Mouse (Mus musculus) ovary, postnatal 36 days (tissue): ENCODE data around the gene Tns3.

Experiments used
- DNase-seq: peaks from one replicate; pipeline ENCODE4 v3.0.0; 2022; ENCODE audit warnings: low spot score, mixed read lengths

The Tns3 gene

DNA sequence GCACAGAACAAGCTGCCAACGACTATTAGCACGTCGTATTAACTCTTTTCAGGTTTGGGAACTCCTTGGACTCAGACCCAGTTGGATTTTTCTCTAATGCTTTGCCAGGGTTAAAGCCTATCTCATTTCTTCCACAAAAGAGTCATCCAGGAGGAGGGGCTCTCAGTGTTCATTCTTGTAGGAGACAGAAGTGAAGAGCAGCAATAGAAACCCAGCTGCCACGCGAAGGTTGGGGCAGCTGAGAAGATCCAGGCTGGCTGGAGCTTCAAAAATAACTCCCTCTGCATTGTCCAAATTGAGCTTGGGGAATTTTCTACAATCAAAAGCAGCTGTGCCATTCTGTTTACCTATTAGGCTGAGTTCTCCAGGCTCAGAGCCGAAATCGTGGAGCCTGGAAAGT, 16.3 kb upstream of the Tns3 start:
- no peak for DNase-seq

DNA sequence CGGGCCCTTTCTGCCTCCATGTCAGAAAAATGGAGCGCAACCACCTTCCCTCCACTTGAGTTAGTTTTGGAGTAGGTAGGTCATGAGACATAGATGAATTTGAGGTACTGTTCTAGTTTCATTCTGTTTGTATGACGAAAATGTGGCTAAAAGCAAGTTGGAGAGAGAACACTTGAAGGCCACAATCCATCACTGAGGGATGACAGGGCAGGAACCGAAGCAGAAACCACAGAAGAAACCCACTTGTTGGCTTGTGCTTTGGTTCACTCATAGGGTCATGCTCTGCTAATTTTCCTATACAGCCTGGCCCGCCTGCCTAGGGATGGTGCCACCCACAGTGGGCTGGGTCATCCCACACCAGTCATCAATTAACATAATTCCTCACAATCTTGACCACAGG, 14.9 kb upstream of the Tns3 start:
- DNase-seq, result no peak

DNA sequence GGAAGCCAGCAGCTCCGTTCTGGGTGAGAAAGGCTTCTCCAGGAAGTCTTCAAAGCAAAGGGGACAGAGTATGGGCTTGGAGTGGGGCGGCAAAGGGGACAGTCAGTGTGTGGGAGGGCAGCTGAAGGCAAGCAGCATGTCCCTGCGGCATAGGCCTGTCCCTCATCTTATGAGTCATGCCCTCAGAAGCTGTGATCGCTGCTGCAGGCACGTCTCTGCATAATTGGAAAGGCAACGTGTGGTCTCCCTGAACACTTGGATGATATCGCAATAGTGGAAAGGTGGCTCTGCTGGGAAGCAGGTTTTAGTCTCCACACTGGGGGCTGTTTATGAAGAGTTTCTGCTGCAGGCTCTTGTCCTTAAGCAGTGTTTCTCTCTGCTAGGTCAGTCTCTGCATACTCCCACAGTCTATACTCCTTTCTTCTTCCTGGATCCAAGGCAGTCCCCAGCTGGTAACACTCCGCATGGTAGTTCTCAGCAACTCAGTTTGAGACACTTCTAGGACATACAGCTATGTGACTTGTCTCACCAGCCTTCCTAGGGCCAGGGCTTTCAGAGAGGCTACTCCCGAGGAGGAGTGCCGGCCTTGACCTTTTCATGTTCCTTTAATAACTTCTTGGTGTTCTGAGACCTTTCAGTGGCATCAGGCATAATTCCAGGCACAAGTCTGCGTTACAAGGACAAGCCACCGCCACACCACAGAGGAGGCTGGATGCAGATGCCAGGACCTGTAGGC, 14.1 kb upstream of the Tns3 start:
- no peak for DNase-seq

DNA sequence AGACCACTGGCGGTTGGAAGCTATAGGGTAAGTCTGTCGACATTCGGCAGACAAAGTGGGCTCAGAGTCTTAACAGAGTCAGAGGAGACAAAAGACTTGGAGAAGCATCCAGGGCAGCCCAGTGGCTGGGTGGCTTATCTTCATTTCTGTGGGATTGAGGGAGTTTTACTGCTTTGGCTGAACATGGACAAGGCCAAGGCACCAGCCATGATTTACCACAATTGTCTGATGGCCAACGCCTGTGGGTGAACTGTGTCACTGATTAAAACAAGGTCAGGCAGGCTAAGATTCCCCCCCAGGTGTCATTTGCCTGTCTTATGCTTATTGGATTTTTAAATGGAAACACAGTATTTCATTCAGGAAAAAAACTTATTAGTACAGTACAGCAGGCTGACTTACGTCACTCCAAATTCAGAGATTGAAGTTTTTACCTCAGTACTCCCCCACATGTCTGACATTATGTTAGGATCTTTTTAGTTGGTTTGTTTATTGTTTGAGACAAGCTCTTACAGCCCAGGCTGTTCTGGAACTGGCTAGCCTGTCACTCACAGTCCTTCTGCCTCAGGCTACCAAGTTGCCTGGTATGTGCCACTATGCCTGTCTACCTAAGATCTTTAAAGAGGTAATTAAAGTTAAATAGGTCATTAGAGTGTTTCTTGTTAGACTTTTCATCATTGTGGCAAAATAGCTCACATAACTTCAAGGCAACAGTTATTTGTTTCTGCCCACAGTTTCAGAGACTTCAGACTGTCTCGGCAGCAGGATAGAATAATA, 11.6 kb upstream of the Tns3 start:
- DNase-seq, result no peak

DNA sequence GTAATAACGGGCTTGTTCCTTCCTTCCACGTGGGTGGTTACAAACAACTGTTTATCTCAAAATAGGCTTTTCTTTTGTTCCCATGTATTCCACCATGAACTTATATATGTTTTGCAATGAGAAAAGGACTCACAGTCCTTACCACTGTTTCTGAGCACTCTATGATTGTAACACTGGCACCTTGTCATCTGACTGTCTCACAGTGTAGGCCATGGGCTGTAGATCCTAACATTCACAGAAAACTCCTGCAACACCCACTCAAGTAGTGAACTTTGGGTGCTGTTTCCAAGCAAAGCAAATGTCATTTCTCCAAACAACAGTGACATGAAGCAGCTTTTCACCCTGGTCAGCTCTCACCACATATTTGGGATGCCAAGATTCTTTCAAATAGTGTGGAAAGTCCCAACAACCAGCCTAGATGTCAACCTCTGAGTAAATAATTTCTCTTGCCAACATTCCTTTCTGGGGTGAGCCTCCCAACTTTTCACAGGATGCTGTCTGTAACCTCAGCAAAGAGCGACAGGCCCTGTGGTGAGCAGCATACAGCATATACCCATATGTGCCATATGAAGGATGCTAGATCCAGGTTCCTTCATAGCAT, 10.3 kb upstream of the Tns3 start:
- DNase-seq, result no peak

DNA sequence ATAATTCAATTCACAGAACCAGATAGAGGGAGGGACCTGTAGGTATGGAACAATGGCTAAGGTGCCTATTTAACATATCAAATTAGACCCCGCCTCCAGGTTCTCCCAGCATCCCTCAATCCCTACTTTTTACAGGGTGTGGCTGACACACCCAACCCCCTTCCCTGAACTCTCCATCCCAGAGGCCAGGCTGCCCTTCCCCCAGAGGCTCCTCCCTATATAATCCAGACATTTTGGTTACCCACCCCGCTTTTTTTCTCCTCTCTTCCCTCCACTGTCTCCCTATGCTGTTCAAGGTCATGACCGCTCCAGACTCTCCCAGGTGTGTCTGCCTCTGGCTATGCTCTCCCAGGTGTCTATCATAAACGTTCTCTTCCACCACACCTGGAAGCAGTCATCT, 7.4 kb upstream of the Tns3 start:
- DNase-seq, result no peak

DNA sequence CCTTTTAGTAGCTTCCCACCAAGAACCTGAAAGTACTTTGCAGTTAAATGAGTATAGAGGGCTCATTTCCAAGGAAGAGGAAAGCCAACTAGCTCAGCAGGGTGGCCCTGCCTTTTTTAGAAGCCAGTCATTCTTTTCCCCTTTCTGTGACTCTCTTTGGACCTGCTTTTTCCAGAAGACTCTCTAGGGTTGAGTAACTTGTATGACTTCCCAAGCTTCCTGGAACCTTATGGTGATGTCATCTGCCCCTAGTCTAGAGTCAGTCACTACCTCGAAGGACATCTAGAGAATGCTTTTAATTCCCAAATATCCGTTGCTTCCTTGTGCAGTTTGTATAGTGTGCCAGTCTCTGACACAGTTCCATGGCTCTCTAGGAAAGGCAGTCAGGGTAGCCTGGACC, 4.8 kb upstream of the Tns3 start:
- DNase-seq, result no peak

DNA sequence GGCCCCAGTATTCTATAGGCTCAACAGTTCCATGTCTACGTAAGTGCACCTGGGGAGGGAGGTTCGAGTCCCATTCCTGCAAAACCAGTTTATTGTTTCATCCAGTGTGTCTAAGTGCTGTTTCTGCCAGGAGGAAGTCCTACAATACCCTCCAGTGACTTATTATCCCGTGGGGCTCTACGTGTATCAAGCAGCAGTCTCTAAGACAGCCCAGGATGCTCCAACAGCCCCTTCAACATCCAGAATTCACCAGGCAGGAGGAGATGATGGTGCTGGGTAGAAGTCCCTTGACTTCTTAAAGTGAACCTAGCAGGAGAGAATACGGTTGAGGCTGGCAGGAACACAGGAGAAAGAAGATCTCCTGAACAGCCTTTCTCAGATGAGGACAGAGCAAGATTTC, 462 bp upstream of the Tns3 start:
- DNase-seq, result no peak

DNA sequence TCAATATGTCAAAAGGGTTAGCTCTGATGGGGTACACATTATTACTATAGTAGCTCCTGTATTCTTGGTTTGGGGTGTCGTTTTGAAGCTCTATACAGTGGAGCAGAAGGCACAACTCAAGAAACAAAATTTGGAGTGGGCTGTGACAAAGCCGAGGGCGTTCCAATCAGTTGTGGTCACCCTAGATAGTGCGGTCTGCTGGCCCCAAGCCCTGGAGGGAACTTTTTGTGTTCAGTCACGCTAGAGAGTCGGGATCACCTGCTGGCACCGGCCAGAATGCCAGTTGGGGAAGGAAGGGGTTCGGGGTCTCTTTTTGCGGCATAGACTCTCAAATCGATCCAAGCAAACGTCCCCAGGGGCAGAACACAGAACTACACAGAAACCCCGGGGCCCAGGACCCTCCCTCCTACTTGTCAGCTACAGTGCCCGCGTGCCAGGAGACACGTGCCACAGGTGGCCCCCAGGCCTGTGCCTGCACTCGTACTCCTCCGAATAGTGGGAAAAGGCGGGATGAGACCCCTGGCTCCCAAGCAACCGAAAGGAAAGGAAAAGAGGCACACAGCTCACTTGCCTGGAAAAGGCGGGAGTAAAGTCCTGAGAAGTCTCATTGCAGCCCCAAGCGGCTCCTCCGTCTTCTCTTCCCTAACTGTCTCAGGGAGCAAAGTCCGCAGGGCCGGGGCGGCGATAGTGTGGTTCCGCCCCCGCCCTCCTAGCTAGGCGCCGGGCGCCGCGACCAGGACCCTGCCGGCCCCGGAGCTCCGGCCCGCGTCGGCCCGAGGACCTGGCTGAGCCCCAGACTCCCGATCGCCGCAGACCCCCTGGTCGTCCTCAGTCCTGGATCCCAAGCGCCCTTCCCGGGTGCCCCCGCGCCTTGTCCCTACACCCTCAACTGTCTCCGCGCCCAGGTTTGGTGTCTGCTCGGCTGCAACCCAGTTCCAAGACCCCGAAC, 617 bp downstream of the Tns3 start:
- DNase-seq, result peak; percentile 77

DNA sequence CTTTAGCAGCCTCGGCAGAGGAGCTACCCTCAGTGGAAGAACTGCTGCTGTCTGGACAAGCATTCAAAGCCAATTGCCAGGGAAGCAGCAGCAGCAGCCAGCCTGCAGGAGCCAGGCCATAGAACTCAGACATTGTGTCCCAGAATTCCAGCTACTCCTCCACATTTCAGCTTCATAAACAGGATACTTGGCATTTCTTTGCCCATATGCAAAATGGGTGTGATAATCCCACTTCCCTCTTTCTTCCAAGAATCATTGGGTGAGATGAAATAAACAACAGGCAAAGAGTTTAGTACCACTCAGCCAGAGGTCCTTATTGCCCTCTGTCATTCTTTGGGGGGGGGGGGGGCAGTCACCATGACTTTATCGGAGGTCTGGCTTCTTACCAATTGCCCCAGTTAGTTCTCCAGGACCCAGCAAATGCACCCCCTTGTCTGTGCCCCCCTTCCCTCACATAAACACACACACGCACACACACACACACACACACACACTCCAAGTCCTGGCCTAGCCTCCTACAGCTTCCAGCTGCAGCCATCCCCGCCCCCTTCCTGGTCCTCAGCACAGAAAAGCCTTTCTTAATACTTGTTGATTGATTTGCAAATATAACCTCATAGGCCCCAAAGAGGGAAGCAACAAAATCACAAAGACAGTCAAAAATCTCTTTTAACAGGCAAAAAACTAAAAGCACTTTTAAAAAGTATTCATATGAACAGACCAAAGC, 1.5 kb downstream of the Tns3 start:
- DNase-seq, result no peak

DNA sequence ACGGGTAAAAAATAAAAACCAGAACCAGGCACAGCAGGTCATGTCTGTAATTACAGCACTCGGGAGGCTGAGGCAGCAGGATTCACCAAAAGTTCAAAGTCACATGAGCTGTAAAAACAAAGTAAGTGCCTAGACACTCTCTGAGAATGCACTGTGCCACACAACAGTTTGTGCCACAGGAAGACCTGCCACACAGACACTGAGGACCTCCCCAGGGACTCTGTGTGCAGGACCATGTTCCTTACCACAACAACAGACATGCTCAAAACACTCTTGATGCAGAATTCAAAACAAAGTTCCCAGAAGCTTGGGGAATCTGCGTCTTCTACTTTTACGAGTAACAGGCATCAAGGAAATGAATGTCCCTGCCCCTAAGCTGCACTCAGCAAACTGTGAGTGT, 3.4 kb downstream of the Tns3 start:
- no peak for DNase-seq

DNA sequence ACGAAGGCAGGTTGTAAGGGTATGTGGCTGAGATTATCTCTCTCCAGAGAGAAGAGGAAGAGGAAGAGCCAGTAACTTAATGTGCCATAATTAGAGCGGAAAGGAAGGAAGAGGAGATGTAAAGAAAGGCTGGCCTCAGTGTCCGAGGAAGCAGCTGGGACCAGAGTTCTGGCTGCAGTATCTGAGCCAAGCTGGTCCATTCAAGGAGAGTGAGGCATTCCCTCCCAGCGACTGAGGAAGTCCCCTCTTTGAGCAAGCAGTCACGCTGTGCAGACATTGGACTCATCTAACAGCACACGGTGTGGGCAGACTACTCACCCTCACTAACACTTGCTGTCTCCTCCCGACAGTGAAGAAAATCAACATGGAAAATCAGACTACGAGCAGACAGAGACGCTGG, 4.5 kb downstream of the Tns3 start:
- no peak for DNase-seq

DNA sequence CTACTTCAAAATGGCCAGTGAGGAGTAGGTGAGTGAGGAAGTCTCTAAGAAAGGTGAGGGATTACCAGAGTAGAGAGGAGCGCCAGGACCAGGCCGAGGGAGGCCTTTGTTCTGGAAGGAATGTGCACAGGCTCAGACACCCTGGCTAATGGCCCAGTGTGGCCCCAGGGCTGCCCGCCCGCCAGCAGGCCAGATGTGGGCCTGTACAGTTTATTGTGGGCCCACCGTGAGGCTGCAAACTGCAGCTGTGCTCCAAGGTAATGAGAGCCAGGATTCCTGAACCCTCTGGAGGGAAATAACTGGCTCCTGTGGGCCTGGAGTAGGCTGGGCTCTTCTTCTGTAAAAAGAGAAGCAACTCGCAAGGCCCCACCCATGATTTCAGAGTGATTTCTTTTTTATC, 5.3 kb downstream of the Tns3 start:
- DNase-seq, result no peak

DNA sequence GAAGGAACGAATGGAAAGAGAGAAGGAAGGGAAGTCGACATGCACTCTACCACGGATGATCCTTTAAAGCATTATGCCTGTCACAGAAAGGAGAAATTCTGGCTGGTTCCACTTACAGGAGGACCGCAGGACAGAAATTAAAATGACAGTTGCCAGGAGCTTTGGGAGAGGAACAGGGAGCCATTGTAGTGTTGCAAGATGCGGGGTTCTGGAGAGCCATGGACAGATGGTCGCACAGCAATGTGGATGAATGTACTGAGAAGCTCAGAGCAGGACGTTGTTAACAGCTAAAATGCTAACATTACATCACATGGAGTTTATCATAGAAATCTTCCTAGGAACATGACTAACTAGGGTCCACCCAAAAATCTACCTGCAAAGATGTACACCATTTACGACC, 6.8 kb downstream of the Tns3 start:
- no peak for DNase-seq

DNA sequence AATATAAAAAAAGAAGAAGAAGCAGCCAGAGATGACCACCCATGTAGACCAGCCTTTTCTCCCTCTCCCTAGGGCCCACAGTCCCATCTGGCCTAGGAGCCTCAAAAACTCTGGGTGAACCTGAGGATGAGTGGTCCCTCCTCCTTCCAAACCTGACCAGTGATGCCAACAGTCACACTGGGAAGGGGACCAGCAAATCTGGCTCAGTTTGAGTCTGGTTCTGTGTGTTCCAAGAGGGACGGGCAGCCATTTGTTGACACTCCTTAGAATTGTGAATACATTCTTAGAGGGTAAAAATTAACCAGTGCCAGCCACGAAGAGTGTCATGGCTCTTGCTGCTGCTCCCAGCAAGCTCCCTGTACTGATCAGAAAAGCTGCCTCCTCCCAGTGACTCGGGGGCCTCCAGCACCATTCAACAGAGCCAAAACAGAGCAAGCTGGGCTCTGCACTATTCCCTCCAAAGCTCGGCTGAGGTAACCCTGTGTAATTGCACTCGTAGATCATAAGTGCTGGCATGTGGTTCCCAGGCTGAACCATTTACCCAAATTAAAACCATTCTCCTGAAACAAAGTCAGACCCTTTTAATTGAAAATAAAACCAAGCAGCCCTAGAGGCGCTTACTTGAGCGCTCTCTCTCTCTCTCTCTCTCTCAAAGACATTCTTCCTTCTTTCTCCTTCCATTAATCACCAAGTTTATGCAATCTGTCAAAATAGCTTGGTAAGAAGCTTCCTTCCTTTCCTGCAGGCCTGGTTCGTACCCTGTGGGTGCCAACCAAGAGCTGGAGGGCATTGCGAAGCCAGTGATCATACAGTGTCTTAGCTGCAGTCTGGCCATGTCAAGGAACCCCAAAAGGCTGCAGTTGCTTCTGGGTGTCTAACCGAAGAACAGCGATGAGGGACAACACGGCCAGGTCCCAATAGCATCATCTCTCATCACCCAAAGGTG, 7.6 kb downstream of the Tns3 start:
- DNase-seq, result no peak

DNA sequence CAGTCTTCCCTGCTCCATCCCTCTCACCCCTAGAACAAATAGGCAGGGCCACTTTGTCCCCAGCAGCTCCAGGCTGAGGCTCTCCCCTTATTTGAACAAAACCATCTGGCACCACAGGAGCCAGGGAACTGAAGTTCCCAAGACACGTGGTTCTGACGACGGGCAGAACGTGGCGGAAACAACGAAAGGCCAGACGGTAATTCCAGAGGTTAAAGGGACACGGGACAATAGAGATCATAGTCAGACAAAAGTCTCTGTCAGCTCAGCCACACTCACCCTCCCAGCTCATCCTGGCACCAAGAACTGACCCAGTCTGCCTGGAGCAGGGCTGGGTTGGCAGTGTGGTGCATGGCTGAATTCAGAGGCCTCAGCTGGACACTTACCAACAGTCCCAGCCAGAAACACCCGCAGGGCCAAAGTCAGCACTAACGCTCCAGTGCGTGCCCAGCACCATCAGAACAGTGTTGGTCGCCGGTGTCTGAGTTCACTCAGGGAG, 10.5 kb downstream of the Tns3 start:
- DNase-seq, result no peak

DNA sequence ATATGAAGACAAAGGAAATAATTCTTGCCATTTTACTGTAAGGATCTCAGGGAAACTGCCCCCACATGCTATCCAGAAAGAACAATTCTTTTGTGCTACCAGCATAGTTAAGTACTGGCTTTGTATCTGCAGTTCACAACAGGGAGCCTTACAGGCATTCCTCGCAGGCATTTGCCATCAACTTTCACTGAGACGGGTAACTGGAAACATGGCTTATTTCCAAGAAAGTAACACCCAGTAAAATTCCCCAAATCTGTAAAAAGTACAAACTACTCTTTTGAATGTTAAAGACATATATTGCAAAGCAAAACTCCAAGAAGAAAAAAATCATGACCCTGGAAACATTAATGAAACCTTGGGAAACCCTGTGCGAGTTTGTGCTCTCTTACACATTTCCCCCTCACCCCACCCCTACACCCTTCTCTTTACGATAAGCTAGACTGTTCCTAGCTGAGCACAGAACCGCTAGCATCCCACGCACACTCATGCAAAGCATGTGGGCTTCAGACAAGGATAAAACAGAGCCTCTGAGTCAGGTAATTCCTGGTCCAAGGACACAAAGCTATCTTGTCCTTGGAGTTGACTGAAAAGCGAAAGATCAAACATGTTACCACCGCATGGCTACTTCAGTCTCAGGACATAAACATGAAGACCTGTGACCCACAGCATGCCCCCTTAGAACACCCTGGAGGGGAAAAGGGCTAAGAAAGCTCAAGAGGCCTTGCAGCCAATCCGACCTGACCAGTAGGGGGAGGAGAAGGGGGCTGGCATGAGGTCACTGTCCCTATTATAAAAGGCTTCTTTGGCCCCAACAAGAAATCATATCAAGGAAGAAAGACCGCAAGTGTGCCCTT, 11.3 kb downstream of the Tns3 start:
- DNase-seq, result no peak

DNA sequence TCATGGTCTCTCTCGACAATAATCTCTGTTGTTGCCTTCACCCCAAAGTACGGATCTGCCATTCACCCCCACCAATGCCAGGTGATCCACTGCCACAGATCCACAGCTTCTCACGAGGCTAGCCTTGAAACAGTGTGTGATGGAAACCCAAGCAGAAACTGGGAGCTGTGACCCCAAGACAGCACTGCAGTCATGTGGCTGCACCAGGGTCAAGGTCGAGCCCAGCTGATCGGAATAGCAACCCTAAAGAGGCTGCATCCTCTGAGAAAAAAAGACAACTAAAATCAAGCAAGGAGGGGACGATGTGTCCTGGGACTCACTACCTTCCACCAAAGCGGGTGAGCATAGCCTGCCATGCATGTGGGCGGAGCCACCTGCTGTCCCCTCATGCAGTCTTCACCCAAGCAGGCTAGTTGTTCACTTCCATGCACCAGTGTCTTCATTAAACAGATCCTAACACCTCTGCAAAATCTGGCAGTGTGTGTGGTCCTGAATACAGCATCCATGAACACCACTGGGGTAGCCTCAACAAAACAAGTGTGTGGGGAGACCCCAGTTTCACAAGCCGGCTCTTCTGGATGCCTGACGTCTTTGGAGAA, 12.1 kb downstream of the Tns3 start:
- no peak for DNase-seq
